Mouse (Mus musculus): ENCODE measurements around the gene Rpl13a. TPM values are rescaled to one million over a fixed set of nuclear protein-coding genes. Genes with fewer than 3 reads are reported as not detected.
A peak's percentile ranks its signal among the peaks of the same experiment; 100 is the strongest.
"Not testable (repeated sequence)": the region's sequence is repeated elsewhere in the genome, so short reads cannot be mapped to it uniquely, and the experiment has no call there.

Rpl13a gene
- total RNA-seq, 2 experiments from 2014 or later: 1,483 to 1,628 TPM

DNA sequence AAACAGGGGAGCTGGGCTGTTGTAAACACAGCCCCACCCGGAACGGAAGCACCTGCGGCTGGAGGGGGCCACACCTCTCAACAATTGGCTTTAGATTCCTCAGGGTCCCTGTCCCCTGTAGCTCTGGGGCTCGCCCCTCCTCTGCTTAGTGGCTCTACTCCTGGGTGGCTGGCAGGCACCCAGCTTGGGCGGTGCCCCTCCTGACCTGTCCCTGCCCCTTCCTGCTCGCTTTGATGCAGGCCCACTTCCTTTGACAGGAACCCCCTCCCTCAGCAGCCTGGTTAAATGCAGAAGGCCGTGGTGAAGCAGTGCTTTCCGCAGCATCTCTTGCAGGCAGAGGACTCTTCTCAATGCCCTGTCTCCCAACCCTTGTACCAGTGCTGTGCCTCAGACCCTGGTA, 7.2 kb downstream of the Rpl13a start:
- DNase-seq (ENCODE audit: low spot score in 2 of 2): no peak

DNA sequence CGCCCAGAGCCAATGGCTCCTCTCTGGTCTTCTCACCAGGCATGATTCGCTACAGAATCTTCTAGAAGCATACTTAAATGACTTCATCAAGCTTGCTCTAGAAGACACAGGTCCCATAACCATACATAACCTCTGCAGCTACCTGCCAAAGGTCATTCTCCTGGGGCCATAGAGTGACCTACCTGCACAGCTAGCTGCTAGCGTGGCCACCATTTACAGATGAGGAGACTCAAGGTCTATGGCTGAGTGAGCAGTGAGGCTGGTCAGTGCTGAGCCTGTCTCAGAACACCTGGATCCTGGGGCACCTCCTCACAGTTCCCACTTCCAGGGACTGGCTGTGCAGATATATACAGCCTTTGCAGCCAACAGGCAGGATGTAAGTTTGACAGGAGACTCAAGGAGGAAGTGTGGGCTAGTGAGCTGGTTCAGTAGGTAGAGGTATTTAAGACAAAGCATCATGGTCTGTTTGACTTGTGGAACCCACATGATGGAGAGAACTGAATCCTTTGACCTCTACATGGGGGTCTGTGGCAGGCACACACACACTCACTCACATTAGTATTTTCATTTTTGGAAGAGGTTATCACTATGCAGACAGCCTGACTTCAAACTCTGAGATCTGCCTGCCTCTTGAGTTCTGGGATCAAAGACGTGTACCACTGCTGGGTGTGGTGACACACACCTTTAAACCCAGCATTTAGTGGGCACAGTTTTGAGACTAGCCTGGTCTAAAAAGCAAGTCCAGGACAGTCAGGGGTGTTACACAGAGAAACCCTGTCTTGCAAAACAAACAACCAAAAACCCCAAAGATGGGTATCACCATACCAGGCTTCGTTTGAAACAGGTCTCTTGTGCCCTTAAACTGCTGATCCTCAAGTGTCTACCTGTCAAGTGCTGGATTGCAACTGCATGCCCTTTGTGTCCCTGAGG, 8.5 kb downstream of the Rpl13a start:
- no peak for DNase-seq (ENCODE audit: low spot score in 2 of 2)

DNA sequence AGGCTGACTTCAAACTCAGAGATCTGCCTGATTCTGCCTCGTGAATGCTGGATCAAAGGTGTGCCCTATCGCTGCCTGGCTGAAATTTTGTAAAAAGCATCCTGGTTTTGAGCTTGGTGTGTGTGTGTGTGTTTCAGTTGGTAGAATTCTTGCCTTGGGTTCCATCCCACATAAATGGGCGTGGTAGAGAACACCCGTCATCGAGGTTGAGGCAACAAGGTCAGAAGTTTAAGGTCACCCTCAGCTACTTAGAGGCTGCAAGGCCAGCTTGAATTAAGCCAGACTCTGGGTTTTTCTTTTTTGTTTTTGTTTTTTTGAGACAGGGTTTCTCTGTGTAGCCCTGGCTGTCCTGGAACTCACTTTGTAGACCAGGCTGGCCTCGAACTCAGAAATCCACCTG, 10.2 kb downstream of the Rpl13a start:
- no peak for DNase-seq (ENCODE audit: low spot score in 2 of 2)

DNA sequence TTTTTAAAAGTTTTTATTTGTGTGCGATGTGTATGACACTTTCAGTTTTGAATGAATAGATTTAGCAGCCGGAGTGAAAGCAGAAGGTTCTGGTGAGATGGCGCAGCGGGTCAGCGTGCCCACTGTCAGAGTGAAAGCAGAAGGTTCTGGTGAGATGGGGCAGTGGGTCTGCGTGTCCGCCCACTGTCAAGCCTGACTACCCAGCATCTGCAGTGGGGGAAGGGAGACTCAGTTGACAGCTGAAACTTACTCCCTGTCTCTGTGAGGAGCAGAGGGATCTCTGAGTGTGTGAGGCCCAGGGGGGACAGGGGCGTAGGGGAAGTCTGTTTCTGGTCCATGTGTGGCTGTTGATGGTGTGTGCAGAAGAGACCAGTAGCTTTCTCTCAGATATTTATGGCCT, 11.0 kb downstream of the Rpl13a start:
- DNase-seq (ENCODE audit: low spot score in 2 of 2): no peak

DNA sequence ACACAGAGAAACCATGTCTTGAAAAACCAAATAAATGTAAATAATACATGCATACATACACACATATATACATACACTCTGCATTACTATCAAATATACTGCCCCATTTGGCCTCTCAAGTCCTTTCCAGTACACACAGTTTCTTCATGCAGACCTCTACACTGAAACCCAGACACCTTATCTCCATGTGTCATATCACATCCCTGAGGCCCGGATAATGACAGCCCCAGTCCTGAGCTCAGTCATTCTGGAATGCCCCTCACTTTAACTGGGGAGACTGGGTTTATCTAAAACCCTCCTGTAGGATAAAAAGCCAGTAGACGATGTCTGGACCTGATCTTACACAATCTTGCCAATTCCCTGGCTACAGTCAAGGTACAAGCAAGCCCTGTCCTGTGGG, 15.1 kb downstream of the Rpl13a start:
- no peak for DNase-seq (ENCODE audit: low spot score in 2 of 2)

DNA sequence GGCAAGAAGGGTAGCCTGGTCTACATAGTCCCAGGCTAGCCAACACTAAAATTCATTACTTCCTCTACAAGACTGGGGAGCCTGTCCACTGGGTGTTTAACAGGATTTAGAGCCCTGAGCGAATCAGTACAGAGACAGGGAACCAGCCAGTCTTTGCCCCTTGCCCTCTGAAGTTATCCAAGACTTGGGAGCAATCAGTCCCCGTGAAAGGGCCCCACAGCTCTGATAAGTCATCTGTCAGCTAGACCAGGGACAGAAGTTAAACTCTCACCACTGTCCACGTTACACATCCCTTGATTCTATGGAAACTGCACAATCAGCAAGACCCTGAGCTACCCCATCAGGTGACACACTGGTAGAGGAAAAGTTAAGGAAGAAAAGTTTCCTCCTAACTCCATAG, 16.0 kb downstream of the Rpl13a start:
- no peak for DNase-seq (ENCODE audit: low spot score in 2 of 2)

- DNase-seq (ENCODE audit: low spot score in 2 of 2): no peak
Observed at GRCm38 (mm10) chr7:45111940-45112339, 16.6 kb downstream of the Rpl13a start.

DNA sequence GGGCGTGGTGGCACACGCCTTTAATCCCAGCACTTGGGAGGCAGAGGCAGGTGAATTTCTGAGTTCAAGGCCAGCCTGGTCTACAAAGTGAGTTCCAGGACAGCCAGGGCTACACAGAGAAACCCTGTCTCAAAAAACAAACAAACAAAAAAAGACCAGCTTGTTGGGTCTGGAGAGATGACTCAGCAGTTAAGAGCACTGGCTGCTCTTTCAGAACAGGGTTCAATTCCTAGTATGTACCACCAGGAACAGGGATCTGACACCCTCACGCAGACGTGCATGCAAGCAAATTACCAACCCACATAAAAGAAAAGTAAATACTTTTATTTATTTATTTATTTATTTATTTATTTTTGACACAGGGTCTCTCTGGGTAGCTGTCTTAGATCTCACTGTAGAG, 18.5 kb downstream of the Rpl13a start:
- DNase-seq (ENCODE audit: low spot score in 2 of 2): not testable (repeated sequence)

DNA sequence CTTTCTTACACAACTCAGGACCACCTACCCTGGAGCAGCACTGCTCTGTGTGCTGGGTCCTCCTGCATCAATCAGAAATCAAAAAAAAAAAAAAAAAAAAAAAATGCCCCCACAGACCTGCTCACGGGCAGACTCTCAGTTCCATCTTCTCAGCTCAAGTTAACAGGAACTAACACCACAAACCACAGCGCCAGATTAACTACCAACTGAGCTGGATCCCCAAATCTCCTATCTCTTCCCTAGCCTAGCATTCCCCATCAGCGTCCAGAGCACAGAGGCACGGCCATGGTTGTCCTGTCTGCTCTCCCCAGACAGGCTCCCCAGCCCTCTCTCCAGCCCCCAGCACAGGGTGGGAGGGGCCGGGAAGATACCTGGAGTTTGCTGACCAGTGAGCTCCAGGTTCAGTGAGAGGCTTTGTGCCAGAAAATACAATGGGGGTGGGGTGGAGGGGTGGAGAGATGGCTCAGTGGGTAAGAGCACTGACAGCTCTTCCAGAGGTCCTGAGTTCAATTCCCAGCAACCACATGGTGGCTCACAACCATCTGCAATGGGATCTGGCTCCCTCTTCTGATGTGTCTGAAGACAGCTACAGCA, 21.4 kb downstream of the Rpl13a start:
- no peak for DNase-seq (ENCODE audit: low spot score in 2 of 2)

DNA sequence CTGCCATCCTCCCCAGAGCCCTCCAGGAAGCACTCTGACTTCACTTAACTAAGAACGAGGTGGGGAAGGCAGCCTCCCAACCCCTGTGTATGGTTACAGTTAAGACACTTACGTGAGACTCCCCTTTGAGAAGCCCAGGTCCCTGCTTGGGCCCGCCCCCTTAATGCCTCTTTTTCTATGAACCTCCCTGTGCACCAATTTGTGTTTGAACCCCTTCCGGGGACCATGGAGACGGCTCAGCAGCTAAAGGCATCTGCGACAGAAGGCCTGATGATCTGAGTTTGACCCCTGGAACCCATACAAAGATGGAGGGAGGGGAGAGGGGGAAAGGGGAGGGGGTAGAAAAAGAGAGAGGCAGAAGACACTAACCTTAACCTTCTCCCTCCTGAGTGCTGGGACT, 22.1 kb downstream of the Rpl13a start:
- DNase-seq (ENCODE audit: low spot score in 2 of 2): no peak

DNA sequence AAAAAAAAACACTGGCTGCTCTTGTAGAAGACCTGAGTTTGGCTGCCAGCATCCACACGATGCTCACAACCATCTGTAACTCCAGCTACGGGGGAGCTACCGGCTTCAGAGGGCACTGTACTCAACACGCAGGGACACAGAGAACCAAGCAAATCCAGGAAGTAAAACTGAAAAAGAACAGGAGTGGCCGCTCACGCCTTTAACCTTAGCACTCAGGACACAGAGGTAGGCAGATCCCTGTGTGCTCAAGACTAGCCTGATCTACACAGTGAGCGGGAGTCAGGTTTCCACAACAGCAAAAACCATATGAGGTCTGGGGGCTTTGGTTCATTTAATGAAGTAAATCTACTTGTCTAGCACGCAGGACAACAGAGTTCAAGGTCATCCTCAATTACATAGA, 23.1 kb downstream of the Rpl13a start:
- no peak for DNase-seq (ENCODE audit: low spot score in 2 of 2)

GRCm38 (mm10) chr7:45104941-45105340, 23.6 kb downstream of the Rpl13a start:
- DNase-seq (ENCODE audit: low spot score in 2 of 2): no peak

DNA sequence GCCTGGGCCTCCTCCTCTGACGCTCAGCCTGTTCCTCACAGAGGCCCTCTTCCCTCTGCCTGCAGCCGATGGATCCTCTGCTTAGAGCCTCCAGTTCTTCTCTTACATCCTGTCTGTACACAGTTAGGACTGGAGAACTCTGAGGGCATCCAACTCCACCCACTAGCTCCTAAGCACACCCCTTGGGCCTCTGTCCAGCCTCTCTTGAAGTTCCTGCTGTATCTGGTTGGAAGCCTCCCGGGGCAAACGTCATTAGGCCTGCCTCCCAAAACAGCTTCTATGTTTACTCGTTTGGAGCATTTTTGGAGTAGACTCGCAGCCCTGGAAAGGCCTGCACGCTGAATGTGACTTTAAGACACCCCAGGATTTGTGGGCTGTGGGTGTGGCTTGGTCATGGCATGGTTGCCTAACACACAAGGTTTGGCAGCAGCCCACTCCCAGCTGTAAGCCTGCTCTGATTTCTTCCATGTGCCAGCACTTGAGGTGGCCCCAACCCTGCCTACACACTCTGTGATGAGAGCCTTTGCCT, 24.8 kb downstream of the Rpl13a start, which contains the start of gene Fcgrt:
TSS of gene Fcgrt (minus strand) at position 200 of the 529 bp plus-strand sequence.
- peak; percentile 79 to 95 for DNase-seq (ENCODE audit: low spot score in 2 of 2)

DNA sequence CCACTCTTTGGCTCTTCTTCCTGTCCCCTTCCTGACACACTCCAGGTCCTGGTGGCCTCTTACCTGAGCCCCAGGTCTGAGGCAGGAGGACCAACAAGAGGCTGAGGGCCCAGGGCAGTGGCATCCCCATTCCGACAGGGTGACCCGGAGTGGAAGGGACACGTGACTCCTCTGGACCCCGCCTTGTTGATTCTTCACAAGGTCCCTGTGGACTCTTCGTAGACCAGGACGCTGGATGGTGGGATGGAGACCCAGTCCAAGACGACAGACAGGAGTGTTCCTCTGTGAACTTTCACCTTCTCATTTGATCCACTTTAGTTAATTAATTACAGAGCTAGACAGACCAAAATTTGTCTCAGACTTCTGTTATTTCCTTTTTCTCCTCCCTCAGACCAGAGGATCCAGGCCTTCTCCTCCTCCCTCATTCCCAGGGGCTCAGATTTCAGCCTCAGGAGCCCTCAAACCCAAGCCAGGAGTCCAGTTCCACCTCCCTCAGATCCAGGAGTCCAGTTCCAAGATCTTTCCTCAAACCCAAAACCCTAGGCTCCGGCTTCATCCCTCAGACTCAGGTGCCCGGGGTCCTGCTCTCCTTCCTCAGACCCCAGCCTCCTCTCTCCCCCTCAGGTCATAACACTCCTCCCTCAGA, 25.5 kb downstream of the Rpl13a start:
- no peak for DNase-seq (ENCODE audit: low spot score in 2 of 2)

DNA sequence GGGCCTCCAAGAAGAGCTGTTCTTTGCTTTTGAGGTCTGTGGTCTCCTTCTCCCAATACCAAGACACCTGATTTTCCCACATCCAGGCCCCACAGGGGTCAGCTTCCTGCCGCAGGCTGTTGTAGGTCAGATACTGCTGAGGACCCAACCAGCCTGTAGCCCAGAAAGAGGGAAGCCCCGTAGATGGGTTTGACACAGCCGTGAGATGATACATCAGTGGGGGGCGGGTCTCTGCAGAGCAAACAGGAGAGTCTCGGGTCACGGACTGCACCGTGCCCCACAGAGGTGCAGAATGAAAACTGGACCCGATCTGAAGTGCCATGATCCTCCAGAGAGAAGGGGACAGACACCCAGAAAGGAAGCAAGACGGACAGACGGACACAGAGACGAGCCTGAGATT, 26.1 kb downstream of the Rpl13a start:
- no peak for DNase-seq (ENCODE audit: low spot score in 2 of 2)

DNA sequence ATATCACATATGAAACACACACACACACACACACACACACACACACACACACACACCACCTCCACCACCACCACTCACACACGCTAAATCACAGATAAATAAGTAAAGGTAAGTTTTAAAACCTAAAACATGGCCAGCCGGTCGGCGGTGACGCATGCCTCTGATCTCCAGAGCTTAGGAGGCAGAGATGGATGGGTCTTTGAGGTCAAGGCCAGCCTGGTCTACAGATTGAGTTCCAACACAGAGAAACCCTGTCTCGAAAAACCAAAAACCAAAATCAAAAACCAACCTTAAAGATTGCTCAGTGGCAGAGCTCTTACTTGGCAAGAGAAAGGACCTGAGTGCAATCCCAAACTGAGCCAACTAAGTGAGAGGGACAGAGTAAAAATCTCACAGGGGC, 28.5 kb downstream of the Rpl13a start:
- no peak for DNase-seq (ENCODE audit: low spot score in 2 of 2)

DNA sequence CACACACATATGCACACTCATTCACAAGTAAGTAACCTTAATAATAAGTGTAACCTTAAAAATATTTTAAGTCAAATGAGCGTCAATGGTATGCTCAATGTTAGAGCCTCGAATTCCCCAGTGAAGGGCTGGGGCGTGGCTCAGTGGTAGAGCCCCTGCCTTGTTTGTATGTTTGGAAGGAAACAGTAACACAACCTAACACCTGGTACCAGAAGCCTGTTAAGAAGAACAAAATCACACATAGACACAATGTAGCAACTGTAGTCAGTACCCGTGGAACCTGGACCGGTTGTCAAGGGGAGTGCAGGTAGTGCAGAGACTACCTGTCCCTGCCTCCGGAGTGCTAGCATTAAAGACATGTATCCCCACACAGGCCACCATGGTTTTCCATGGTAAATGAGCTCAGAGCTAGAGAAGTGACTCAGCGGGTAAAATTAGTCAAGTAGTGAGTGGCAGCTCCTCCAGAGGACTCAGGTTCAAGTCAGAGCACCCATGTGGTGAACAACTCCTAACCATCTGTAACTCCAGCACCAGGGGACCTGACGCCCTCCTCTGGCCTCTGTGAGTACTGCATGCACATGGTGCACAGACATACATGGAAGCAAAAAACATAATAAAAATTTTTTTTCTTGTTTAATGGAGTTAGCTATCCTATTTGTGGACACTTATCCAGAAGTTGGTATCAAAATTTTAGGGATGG, 29.9 kb downstream of the Rpl13a start:
- DNase-seq (ENCODE audit: low spot score in 2 of 2): no peak

- no peak for DNase-seq (ENCODE audit: low spot score in 2 of 2)
Observed at GRCm38 (mm10) chr7:45097479-45097878, 31.1 kb downstream of the Rpl13a start.

DNA sequence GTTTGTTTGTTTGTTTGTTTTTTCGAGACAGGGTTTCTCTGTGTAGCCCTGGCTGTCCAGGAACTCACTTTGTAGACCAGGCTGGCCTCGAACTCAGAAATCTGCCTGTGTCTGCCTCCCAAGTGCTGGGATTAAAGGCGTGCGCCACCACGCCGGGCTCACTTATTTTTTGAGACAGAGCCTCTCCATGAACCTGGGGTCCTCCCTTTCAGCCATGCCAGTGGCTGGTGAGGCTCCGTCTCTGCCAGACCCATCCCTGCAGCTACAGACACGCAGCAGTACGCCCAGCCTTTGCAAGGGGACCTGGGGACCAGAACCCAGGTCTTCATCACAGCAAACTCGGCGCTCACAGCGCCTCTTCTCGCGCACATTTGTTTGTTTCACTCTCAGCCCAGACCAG, 32.6 kb downstream of the Rpl13a start:
- not testable (repeated sequence) for DNase-seq (ENCODE audit: low spot score in 2 of 2)

GRCm38 (mm10) chr7:45095367-45095766, 33.2 kb downstream of the Rpl13a start:
- no peak for DNase-seq (ENCODE audit: low spot score in 2 of 2)

GRCm38 (mm10) chr7:45094121-45094520, 34.4 kb downstream of the Rpl13a start:
- DNase-seq (ENCODE audit: low spot score in 2 of 2): no peak

Measured in gastrocnemius, postnatal 4 days (tissue).